Mouse (Mus musculus): ENCODE data around the gene Casc4. TPM values are rescaled to one million over a fixed set of nuclear protein-coding genes. Genes with fewer than 3 reads are reported as not detected.

Gene Casc4
- total RNA-seq, 2 experiments from 2014 or later: 102 to 111 TPM

DNA sequence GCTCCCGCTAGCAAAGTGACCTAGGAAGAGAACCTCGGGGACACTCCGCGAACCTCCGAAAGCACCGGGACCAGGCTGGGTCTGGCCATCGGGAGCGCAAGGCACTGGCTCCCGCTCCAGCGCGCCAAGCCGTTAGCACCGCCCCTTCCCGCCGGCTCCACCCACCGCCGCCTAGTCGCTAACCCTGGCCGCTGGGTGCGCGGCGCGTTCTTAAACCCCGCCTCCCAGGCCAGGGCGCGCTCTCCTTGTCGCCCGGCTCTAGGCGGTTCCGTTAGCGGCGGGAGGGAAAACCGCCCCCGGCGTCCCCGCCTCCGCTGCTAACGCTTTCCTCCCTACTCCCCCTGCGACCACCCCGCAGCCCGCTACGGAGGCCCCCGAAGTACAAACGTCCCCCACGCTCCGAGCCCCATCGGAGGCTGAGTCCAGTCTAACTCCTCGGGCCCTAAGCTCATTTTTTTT lies 89.0 kb downstream of the Casc4 start, which contains the start of the genes Ctdspl2 and Mageb3:
Gene Ctdspl2, plus strand, starts transcription at position 237 of the 459 bp plus-strand sequence.
Gene Mageb3, minus strand, starts transcription at position 328 of the 459 bp plus-strand sequence.
- peak within 1 kb of the TSS; percentile 85 for H3K4me3 ChIP-seq
- TF ChIP-seq CTCF (conservative IDR thresholded peaks at IDR 0.05): peak; percentile 53
- DNase-seq (ENCODE audit: low spot score in 2 of 2): peak; percentile 93 to 95
- peak within 1 kb of the TSS; percentile 92 for H3K27ac ChIP-seq

DNA sequence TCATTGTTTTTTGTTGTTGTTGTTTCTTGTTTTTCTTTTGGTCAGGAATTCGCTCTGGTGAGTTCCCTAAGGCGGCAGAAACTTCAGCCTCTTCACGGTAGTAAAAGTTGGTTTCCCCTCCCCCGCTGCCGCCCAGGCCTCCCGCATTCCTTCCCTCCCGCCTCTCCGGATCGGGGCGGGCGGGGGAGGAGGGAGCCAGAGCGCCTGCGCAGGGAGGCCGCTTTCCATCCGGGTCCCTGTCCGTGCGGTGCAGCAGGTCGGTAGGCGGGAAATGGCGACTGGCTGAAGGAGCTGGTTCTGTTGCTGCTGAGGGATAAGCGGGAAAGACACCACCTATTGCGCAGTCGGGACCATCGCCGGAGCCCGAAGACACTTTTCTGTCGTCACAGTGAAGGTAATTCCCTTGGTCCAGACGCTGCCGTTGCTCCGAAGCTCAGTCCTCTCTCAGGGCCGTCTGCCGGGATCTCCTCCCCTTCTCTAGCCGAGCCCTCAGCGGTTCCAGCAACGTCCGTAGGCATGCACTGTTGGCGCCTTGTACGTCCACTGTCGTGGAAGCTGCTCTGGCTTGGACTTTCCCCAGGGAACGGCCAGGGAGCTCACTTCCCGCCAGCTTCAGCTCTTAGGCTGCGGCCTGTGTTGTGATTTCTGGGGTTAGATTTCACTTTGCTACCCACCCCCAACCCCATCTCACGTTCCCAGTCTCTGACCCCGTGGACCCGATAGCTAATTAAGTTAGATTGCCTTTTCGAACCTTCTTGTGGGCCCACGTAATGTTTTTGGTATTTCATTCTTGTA lies 89.7 kb downstream of the Casc4 start:
- Histone ChIP-seq H3K4me3 (peak overlapping the region; percentile 85), H3K27ac (peak overlapping the region; percentile 92)
- TF ChIP-seq CTCF (conservative IDR thresholded peaks at IDR 0.05): no peak
- peak; percentile 95 to 96 for DNase-seq (ENCODE audit: low spot score in 2 of 2)

DNA sequence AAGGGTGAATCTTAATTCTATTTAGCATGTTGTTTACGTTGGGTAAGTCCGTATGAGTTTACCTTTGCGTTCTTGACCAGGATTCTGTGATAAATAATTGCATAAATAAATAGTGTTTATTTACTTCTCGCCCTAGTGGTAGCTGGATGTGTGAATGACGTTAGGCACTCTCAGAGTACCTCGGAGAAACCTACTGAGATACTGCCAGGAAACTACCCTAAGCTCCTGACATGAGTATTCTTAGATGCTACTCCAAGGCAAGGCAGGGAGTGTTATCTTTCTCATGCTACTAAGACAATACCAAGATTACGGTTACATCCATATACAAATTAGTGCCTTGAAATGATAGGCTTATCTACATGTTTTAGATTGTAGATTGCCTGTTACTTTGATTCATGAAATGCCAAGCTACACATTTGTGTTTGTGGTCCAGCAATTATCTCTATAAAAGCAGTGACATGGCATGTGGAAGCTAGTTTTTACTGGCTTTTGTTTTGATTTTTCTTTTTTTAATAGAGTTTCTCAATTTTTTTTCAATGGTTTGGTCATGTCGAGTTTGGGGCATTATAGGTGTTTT lies 90.5 kb downstream of the Casc4 start:
- Histone ChIP-seq H3K27ac (peak overlapping the region; percentile 92), H3K4me3 (peak overlapping the region; percentile 85)
- TF ChIP-seq CTCF (conservative IDR thresholded peaks at IDR 0.05): no peak; the same call in 1 of the 2 replicates
- no peak for DNase-seq (ENCODE audit: low spot score in 2 of 2)

Other genes starting within 250 kb of the Casc4 start
- 10 to 100 TPM; 32.6 to 35.4 TPM for gene Frmd5, start 59.9 kb upstream of the Casc4 start, total RNA-seq (2021)
- gene Ctdspl2, start 89.0 kb downstream of the Casc4 start, total RNA-seq (2021): 10 to 100 TPM; 36.3 to 38.8 TPM
- gene Mageb3, start 89.1 kb downstream of the Casc4 start, total RNA-seq (2021): under 1 TPM in 1 of 2 experiments, not detected in 1; 0.15 TPM
- gene Eif3j1, start 161.6 kb downstream of the Casc4 start, total RNA-seq (2021): 10 to 100 TPM; 16.5 to 17.8 TPM